Mouse (Mus musculus) cerebellum, adult 18-20 months (tissue): Measurements from ENCODE around the gene a.
A peak's percentile ranks its signal among the peaks of the same experiment; 100 is the strongest.

ENCODE experiments used
- DNase-seq, 2 experiments: peaks; one replicate each; pipeline ENCODE4 v3.0.0; 2021

a gene

GRCm38 (mm10) chr2:154790656-154791483 is at the start of gene a, which contains the start of gene Raly:
Gene a (plus strand): TSS chr2:154791402.
Gene Raly (plus strand): TSS chr2:154791096.
- DNase-seq: peak; percentile 95 to 98

GRCm38 (mm10) chr2:154742911-154743819 is 48.0 kb upstream of the a start:
- no peak for DNase-seq

GRCm38 (mm10) chr2:154743915-154744314 is 47.3 kb upstream of the a start:
- DNase-seq: no peak

GRCm38 (mm10) chr2:154748383-154748782 is 42.8 kb upstream of the a start:
- no peak for DNase-seq

- DNase-seq: peak in 1 of 2 experiments; percentile 7
Observed at GRCm38 (mm10) chr2:154749046-154750036, 41.9 kb upstream of the a start.

GRCm38 (mm10) chr2:154751924-154752323 is 39.3 kb upstream of the a start:
- no peak for DNase-seq

GRCm38 (mm10) chr2:154754068-154754560 is 37.1 kb upstream of the a start:
- no peak for DNase-seq

- DNase-seq: peak in 1 of 2 experiments; percentile 3
Observed at GRCm38 (mm10) chr2:154755791-154756190, 35.4 kb upstream of the a start.

- DNase-seq: no peak
Observed at GRCm38 (mm10) chr2:154757691-154758090, 33.5 kb upstream of the a start.

GRCm38 (mm10) chr2:154758454-154758853 is 32.7 kb upstream of the a start:
- no peak for DNase-seq

- no peak for DNase-seq
Observed at GRCm38 (mm10) chr2:154763226-154763625, 28.0 kb upstream of the a start.

GRCm38 (mm10) chr2:154764828-154765497 is 26.2 kb upstream of the a start:
- no peak for DNase-seq

- no peak for DNase-seq
Observed at GRCm38 (mm10) chr2:154765554-154766008, 25.6 kb upstream of the a start.

- no peak for DNase-seq
Observed at GRCm38 (mm10) chr2:154767051-154767450, 24.2 kb upstream of the a start.

GRCm38 (mm10) chr2:154769930-154770329 is 21.3 kb upstream of the a start, which contains the start of gene Gm14214:
Gene Gm14214 (minus strand): TSS chr2:154770030.
- no peak for DNase-seq

- no peak for DNase-seq
Observed at GRCm38 (mm10) chr2:154771604-154772003, 19.6 kb upstream of the a start.

GRCm38 (mm10) chr2:154774032-154774431 is 17.2 kb upstream of the a start:
- DNase-seq: no peak

GRCm38 (mm10) chr2:154776496-154776895 is 14.7 kb upstream of the a start:
- DNase-seq: no peak

- DNase-seq: no peak
Observed at GRCm38 (mm10) chr2:154779648-154780047, 11.6 kb upstream of the a start.

- peak; percentile 22 to 24 for DNase-seq
Observed at GRCm38 (mm10) chr2:154782361-154782760, 8.8 kb upstream of the a start.
